Mouse (Mus musculus): ENCODE data around the gene Slc4a4. TPM values are rescaled to one million over a fixed set of nuclear protein-coding genes. Genes with fewer than 3 reads are reported as not detected.

Gene Slc4a4
- polyA plus RNA-seq, 1 experiment from 2014 or later: 6.7 TPM

DNA sequence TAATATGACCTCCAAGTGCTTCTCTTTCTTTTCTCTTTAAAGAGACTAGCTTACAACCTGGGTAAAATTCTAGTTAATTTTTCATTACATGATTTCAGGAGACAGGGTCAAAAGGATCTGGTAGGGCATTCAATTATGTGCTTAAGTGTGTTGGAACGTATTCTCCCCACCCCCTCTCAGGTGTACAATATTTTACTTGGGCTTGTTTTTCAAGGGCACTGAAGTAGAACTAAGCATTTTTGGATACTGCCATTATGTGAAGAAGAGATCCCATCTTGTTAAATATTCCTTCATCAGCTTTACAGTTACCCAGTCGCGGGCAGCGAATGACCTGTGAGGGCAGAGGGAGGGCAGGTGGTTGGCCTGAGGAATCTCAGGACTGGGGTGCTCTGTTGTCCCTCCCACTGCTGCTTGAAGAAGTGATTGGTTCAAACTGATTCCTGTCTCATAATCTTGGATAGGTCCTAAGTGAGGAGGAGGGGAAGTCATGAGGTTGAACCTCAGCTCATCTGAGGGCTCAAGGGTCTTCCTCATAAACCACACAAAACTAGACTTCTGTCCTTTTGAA, 141.0 kb downstream of the Slc4a4 start:
- ATAC-seq (replicated peaks): no peak
- Histone ChIP-seq H3K4me1 (no peaks in the 10 kb centered on the region), H3K4me2 (no peak overlapping the region), H3K36me3 (replicated peaks) (no peaks in the 10 kb centered on the region), H3K27me3 (replicated peaks) (no peaks in the 10 kb centered on the region), H3K9me3 (no peaks in the 10 kb centered on the region), H3K27ac (no peak overlapping the region), H3K4me3 (no peak overlapping the region), H3K9ac (no peak overlapping the region)
- WGBS: 90% methylated on average over 4 of the region's 4 CpGs

DNA sequence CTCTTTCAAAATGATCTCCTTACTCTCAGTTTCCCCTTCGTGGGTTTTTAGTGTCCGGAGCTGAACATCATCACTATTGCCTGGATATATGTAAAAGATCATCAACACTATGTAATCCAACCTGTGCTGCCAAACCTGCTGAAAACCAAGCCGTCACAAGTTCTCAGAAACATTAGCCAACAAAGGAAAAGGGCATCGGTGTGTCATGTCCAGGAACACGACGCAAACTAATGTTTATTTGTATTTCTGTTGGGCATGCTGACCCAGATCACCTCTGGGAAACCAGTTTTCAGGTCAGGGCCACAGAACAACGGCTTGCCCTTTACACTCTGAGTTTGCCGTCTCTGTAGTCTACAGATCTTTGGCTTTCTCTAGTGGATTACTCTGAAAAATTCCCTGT, 146.0 kb downstream of the Slc4a4 start:
- Histone ChIP-seq H3K27me3 (replicated peaks) (no peaks in the 10 kb centered on the region), H3K9ac (no peak overlapping the region), H3K9me3 (no peaks in the 10 kb centered on the region), H3K4me1 (peaks cover 4% of the 10 kb centered on the region; the same call in 1 of the 2 replicates), H3K27ac (no peak overlapping the region), H3K4me2 (no peak overlapping the region), H3K4me3 (no peak overlapping the region), H3K36me3 (replicated peaks) (no peaks in the 10 kb centered on the region)
- WGBS: 91% methylated on average over 8 of the region's 8 CpGs
- ATAC-seq (replicated peaks): no peak

- Histone ChIP-seq H3K36me3 (replicated peaks) (no peaks in the 10 kb centered on the region), H3K27ac (no peak overlapping the region), H3K9me3 (no peaks in the 10 kb centered on the region), H3K27me3 (replicated peaks) (no peaks in the 10 kb centered on the region), H3K4me2 (no peak overlapping the region), H3K4me3 (no peak overlapping the region), H3K4me1 (peaks cover 4% of the 10 kb centered on the region; the same call in 1 of the 2 replicates), H3K9ac (no peak overlapping the region)
- 86% methylated on average over 4 of the region's 4 CpGs for WGBS
- ATAC-seq (replicated peaks): no peak
Observed at GRCm38 (mm10) chr5:89033256-89033655, 146.6 kb downstream of the Slc4a4 start.

DNA sequence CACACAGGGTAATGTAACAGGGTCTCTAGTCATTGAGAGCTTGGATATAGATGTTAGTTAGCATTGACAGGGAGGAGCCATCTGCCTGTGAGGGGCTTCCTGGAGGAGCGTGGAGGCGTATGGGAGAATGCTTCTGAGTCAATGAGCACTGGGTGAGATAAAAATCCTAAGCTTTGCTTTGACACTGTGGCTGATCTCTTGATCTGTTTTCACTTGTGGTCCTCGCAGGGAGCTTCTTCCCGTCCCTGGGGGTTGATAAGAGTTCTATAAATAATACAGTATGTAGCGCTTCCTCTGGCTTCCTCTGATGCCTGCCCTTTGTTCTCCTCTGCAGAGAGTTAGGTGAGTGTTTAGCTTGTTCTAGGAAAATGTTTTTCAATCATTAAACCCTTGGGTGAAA, 149.5 kb downstream of the Slc4a4 start:
- Histone ChIP-seq H3K9ac (no peak overlapping the region), H3K27me3 (replicated peaks) (no peaks in the 10 kb centered on the region), H3K4me1 (peaks cover 4% of the 10 kb centered on the region; the same call in 1 of the 2 replicates), H3K9me3 (no peaks in the 10 kb centered on the region), H3K4me3 (no peak overlapping the region), H3K27ac (0 out of 2 replicates have a peak overlapping the region, but pooled peaks have one; percentile 29), H3K36me3 (replicated peaks) (no peaks in the 10 kb centered on the region), H3K4me2 (no peak overlapping the region)
- WGBS: 32% methylated on average over 5 of the region's 5 CpGs
- peak; percentile 77 for ATAC-seq (replicated peaks)

DNA sequence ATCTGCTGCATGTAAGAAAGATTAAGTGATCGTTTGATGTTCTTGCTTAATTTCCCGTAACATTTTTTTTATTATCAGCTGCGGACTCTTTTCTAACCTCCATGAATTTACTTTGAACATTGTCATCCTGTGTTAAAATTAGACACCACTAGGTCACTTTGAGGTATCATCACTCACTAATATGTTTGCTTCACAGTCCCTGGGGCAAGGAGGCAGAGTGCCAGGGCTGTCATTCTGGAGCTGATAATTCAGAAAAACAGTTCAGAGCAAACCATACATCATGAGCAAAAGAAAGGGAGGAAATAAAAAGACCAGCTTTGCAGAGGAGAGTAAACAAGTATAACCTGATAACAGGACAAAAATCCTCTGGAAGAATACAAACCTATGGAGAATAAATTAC, 154.2 kb downstream of the Slc4a4 start:
- Histone ChIP-seq H3K36me3 (replicated peaks) (no peaks in the 10 kb centered on the region), H3K4me3 (no peak overlapping the region), H3K27ac (no peak overlapping the region), H3K9me3 (no peaks in the 10 kb centered on the region), H3K9ac (no peak overlapping the region), H3K4me1 (peaks cover 4% of the 10 kb centered on the region; the same call in 1 of the 2 replicates), H3K4me2 (no peak overlapping the region), H3K27me3 (replicated peaks) (no peaks in the 10 kb centered on the region)
- WGBS: 70% methylated on average over 3 of the region's 3 CpGs
- ATAC-seq (replicated peaks): no peak

DNA sequence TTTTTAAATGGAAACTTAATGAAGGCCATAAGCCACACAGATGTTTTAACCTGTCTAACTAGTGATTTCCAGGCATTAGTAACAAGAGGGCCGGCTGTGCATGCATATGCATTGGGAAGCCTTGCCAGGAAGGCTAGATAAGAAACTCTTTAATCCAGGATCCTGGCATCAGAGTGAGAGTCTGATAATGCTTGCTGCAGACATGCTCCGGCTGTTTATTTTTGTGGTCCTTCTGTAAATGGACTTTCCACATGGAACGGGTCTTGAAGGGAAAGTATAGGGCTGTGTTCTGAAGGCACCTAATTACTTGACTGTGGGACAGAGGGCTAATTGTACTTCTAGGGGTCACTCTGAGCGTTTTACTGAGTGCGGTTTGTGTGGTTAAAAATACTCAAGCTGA, 157.2 kb downstream of the Slc4a4 start:
- no peaks in the 10 kb centered on the region; the same call in 1 of the 2 replicates for H3K4me1 ChIP-seq
- no peak for ATAC-seq (replicated peaks)

DNA sequence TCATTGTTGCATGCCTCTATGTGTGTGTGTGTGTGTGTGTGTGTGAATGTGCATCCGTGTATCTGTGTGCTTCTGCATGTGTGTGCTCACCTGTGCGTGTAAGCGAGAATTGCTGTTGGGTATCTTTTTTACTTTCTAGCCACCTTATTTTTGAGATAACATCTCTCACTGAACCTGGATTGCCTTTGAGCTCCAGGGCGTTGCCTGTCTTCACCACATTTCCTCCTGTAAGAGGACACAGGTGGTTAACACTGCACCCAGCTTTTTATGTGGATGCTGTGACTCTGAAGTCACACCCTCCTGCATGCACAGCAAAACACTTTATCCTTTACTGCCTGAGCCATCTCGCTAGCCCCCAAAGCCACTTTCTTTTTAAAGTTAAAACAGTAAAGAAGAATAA, 158.2 kb downstream of the Slc4a4 start:
- Histone ChIP-seq H3K4me1 (no peaks in the 10 kb centered on the region; the same call in 1 of the 2 replicates), H3K4me2 (no peak overlapping the region), H3K27me3 (replicated peaks) (no peaks in the 10 kb centered on the region), H3K9me3 (no peaks in the 10 kb centered on the region), H3K9ac (no peak overlapping the region), H3K4me3 (no peak overlapping the region), H3K27ac (no peak overlapping the region), H3K36me3 (replicated peaks) (no peaks in the 10 kb centered on the region)
- 96% methylated on average over 5 of the region's 5 CpGs for whole genome bisulfite sequencing
- ATAC-seq (replicated peaks): no peak

More for the DNA sequence above, 157.2 kb downstream of the Slc4a4 start:
- Histone ChIP-seq H3K4me3 (no peak overlapping the region), H3K9me3 (no peaks in the 10 kb centered on the region), H3K4me2 (no peak overlapping the region), H3K27me3 (replicated peaks) (no peaks in the 10 kb centered on the region), H3K9ac (no peak overlapping the region), H3K27ac (no peak overlapping the region), H3K36me3 (replicated peaks) (no peaks in the 10 kb centered on the region)
- WGBS: 70% methylated on average over 5 of the region's 5 CpGs

DNA sequence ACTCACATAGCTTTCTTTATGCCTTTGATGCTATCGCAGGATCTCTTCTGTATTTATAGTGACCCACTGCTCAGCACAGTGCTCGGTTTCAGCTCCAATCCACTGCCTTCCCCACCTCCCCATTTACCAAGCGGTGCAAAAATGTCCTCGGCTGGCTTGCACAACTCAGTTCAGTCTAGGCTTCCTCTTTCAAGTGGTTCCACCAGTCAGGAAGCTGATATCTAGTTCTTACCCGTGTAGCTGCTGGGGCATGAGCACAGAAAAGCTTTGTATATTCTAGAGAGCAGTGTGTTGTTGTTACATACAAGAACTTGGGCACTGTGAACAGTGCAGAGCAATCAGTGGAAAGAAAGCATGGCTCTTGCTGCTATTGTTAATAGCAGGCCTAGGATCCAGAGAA, 165.0 kb downstream of the Slc4a4 start:
- H3K9me3 ChIP-seq: no peaks in the 10 kb centered on the region
- ATAC-seq (replicated peaks): no peak
- no peaks in the 10 kb centered on the region for H3K27me3 ChIP-seq (replicated peaks)
- no peak overlapping the region for H3K9ac ChIP-seq
- no peaks in the 10 kb centered on the region for H3K36me3 ChIP-seq (replicated peaks)
- WGBS: 87% methylated on average over 5 of the region's 5 CpGs
- H3K27ac ChIP-seq: no peak overlapping the region
- no peak overlapping the region for H3K4me3 ChIP-seq
- H3K4me1 ChIP-seq: no peaks in the 10 kb centered on the region
- H3K4me2 ChIP-seq: no peak overlapping the region

DNA sequence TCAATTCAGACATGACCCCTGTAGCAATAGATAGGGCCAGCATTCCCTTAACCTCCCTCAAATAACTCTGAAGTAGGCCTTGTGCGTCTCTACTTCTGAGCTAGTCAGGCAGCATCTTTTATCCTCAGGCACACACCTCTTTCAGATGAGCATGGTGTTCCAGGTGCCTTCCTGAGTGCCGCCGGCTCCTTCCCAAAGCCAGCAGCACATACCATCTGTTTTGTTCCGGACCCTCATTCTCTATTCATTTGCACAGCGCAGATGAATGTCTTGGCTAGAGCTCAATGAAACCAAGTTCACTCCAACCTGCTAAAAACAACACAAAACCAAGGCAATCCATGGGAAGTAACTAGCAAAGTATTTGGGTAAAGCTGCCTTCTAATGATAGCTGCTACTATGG, 165.6 kb downstream of the Slc4a4 start:
- H3K9ac ChIP-seq: no peak overlapping the region
- H3K27ac ChIP-seq: no peak overlapping the region
- ATAC-seq (replicated peaks): no peak
- no peaks in the 10 kb centered on the region for H3K27me3 ChIP-seq (replicated peaks)
- no peak overlapping the region for H3K4me2 ChIP-seq
- no peaks in the 10 kb centered on the region for H3K9me3 ChIP-seq
- no peaks in the 10 kb centered on the region for H3K4me1 ChIP-seq
- no peak overlapping the region for H3K4me3 ChIP-seq
- 92% methylated on average over 5 of the region's 5 CpGs for WGBS
- no peaks in the 10 kb centered on the region for H3K36me3 ChIP-seq (replicated peaks)

GRCm38 (mm10) chr5:89055656-89056055, 169.0 kb downstream of the Slc4a4 start:
- H3K27me3 ChIP-seq (replicated peaks): no peaks in the 10 kb centered on the region
- H3K4me3 ChIP-seq: no peak overlapping the region
- no peak for ATAC-seq (replicated peaks)
- no peaks in the 10 kb centered on the region for H3K9me3 ChIP-seq
- H3K4me2 ChIP-seq: no peak overlapping the region
- no peak overlapping the region for H3K9ac ChIP-seq
- WGBS: 93% methylated on average over 3 of the region's 3 CpGs
- H3K36me3 ChIP-seq (replicated peaks): no peaks in the 10 kb centered on the region
- H3K4me1 ChIP-seq: no peaks in the 10 kb centered on the region
- no peak overlapping the region for H3K27ac ChIP-seq

GRCm38 (mm10) chr5:89056370-89056769, 169.8 kb downstream of the Slc4a4 start:
- no peak for ATAC-seq (replicated peaks)
- H3K27me3 ChIP-seq (replicated peaks): no peaks in the 10 kb centered on the region

DNA sequence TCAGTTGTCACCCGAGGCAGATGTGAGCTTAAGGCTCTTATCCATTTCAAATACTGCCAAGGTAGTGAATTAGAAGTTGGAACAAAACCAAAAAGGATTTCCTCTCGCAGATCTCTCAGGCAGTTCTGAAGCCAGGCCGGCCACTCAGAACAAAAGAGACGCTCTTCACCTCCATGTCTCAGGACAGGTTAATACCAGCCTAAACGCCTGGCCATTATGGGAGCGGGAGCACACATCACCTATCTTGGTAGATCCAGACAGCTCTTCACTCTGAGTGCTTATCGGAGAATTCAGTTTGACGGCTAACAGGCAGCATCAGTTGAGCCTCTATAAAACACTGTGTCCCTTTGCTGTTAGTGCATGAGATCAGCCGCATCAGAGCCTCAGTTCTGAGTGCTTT, 174.5 kb downstream of the Slc4a4 start:
- Histone ChIP-seq H3K4me3 (no peak overlapping the region), H3K36me3 (replicated peaks) (no peaks in the 10 kb centered on the region), H3K4me2 (no peak overlapping the region), H3K27ac (no peak overlapping the region), H3K9ac (no peak overlapping the region), H3K4me1 (no peaks in the 10 kb centered on the region), H3K9me3 (no peaks in the 10 kb centered on the region), H3K27me3 (replicated peaks) (no peaks in the 10 kb centered on the region)
- ATAC-seq (replicated peaks): no peak
- WGBS: 77% methylated on average over 9 of the region's 9 CpGs

More at GRCm38 (mm10) chr5:89056370-89056769, 169.8 kb downstream of the Slc4a4 start:
- Histone ChIP-seq H3K9ac (no peak overlapping the region), H3K4me2 (no peak overlapping the region), H3K27ac (no peak overlapping the region), H3K4me3 (no peak overlapping the region), H3K36me3 (replicated peaks) (no peaks in the 10 kb centered on the region), H3K9me3 (no peaks in the 10 kb centered on the region), H3K4me1 (no peaks in the 10 kb centered on the region)
- 89% methylated on average over 2 of the region's 2 CpGs for WGBS

DNA sequence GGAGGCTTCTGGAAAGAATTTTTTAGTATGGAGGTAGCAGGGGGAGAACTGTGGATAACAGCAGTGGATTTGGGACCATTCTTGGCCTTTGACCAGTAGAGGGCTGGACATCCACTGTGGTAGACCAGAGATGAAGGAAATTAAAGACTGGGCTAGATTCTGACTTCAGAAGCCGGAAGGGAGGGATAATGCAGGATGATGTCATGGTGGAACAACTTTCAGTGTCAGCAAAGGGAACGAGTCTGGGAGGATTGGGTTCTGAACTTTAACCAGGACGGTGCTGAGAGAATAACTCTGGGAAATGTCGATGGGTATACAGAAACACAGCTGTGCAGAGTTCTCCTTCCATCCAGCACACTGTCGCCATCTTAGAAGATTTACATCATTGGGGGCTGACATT, 175.7 kb downstream of the Slc4a4 start:
- WGBS: 85% methylated on average over 5 of the region's 5 CpGs
- H3K27ac ChIP-seq: no peak overlapping the region
- H3K4me2 ChIP-seq: no peak overlapping the region
- H3K27me3 ChIP-seq (replicated peaks): no peaks in the 10 kb centered on the region
- no peak overlapping the region for H3K9ac ChIP-seq
- no peaks in the 10 kb centered on the region for H3K36me3 ChIP-seq (replicated peaks)
- H3K9me3 ChIP-seq: no peaks in the 10 kb centered on the region
- no peak overlapping the region for H3K4me3 ChIP-seq
- ATAC-seq (replicated peaks): no peak
- H3K4me1 ChIP-seq: no peaks in the 10 kb centered on the region

All from midbrain, embryonic 15.5 days (tissue).